Mouse (Mus musculus) Patski (cell line): Measurements from ENCODE around the gene Gm20518. TPM values are rescaled to one million over a fixed set of nuclear protein-coding genes. Genes with fewer than 3 reads are reported as not detected.

Experiments used
- ATAC-seq: fragments of 100-300 bp; one replicate; pipeline ENCODE4 v1.8.0; 2021
- CTCF ChIA-PET: fragments of 350-600 bp; sonication (Branson Sonifier 250); formaldehyde crosslinking; loops from one replicate; lab custom pipeline; 2022; ENCODE audit warnings: inconsistent platforms; lab: Charles Lee
- POLR2A ChIA-PET: fragments of 350-600 bp; sonication (Branson Sonifier 250); formaldehyde crosslinking; loops from one replicate; lab custom pipeline; 2022; ENCODE audit warnings: antibody characterized with exemption, inconsistent platforms; lab: Charles Lee
- DNase-seq: peaks from one replicate; pipeline ENCODE4 v3.0.0-alpha.2; 2011; ENCODE audit warnings: low read depth, low spot score
- H3K27me3 ChIP-seq: fragments of 371-371 bp; one replicate; pipeline ENCODE4 v1.5.1; 2021
- CTCF ChIP-seq: fragments of 100-300 bp; IDR thresholded peaks from one replicate; pipeline ENCODE4 v1.5.1; 2021
- in situ Hi-C: fragments of 300-500 bp; cut with MboI; formaldehyde crosslinking; loops from 3 replicates; pipeline ENCODE4 v1.11.1; 2018; ENCODE audit warnings: low pct_unique_long_range_greater_than_20kb, mixed read lengths
- polyA plus RNA-seq: library from polyadenylated mRNA; unstranded; gene quantifications from one replicate; pipeline ENCODE4 v1.2.3, GENCODE M21; 2021

Gm20518 gene
- polyA plus RNA-seq, 1 experiment from 2014 or later: 0.17 TPM

DNA sequence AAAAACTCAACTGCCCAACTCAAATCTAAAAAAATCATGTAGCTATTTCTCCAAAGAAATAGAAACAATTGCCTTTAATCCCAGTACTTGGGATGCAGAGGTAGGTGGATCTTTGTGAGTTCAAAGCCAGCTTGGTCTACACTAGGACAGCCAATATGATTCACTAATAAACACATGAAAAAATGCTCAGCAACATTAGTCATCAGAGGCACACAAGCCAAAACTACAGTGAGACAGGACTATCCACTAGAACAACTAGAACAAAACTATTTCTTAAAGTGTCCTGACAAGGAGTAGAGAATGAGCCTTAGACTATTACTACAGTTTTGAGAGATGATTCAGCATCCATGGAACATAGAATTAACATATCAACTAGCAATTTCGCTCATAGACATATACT, 15.4 kb downstream of the Gm20518 start:
- in situ Hi-C loops: no loop called here

DNA sequence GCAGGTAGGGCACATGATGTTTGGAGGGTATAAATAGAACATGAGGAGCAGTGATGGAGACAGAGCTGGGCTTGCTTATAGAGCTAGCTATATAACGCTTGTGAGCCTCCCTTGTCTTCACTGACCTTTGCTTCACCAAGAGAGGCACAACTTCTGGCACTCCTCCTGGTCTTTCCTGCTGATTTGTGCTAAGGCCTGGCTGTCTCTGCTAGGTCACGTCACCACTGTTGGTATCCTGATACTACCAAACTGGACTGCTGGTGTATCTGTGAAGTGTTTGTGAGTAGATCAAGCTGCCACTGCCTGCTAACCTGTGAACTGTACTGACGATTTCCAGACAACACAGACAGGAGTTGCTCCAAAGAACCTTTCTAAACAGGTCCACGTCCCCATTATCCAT, 16.3 kb downstream of the Gm20518 start:
- DNase-seq (no peak), ATAC-seq (no peak)
- H3K27me3 ChIP-seq: no peaks in the 10 kb centered on the region
- POLR2A ChIA-PET: no interaction called here
- in situ Hi-C loops: no loop called here
- CTCF ChIA-PET: interaction anchor here (1.8 kb wide), 1 partner anchor 26 kb away, joined by 4 read pairs; no protein-coding TSS in a partner anchor
- no peak for TF ChIP-seq CTCF

More for the DNA sequence above, 15.4 kb downstream of the Gm20518 start:
- ChIA-PET CTCF (interaction anchor here (1.6 to 1.8 kb wide), 2 partner anchors 16 to 27 kb away, joined by 3 to 4 read pairs; partner anchors contain the start of gene Gm20518), POLR2A (no interaction called here)
- ATAC-seq: no peak
- DNase-seq: no peak
- H3K27me3 ChIP-seq: no peaks in the 10 kb centered on the region
- TF ChIP-seq CTCF: no peak

DNA sequence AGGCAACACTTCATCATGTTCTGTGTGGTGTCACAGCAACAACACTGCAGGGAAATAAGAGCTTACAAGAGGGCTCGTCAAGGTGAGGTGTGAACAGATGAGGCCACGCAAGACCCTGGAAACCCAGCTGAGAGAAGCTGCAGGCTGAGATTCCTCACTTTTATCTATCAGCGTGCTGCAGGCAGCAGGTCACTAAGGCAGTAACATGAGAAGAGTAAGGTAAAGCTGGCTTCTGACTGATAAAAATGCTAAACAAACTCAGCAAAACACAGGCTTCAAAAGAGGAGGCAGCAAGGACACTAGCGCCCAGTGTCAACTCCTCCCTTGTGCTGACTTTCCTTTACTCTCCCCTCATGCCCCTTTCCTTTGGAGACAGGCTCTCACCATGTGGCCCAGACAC, 18.5 kb downstream of the Gm20518 start:
- H3K27me3 ChIP-seq: no peaks in the 10 kb centered on the region
- POLR2A ChIA-PET: interaction anchor here (0.8 kb wide), 1 partner anchor 375 kb away, joined by 3 read pairs; no protein-coding TSS in a partner anchor
- ATAC-seq (no peak), DNase-seq (no peak)
- CTCF ChIA-PET: interaction anchor here (1.3 kb wide), 1 partner anchor 14 kb away, joined by 4 read pairs; no protein-coding TSS in a partner anchor
- TF ChIP-seq CTCF: no peak
- in situ Hi-C loops: no loop called here

DNA sequence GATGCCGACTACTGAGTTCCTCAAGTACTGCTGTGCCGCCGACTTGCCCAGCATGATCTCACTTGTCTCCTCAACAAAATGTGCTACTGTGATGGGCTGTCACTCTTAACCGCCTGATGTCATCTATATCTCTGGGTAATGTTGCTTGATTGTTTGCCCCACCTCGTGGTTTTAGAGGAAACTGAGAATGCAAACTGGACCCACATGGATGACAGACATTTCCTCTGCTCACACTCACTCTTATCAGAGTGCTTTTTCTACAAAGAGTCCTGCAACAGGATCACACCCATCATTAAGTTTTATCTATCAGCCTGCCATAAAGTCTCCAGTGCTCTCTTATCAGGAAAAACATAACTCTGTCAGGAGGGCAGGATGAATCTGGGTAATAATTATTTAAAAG, 20.2 kb downstream of the Gm20518 start:
- CTCF ChIA-PET: no interaction called here
- no peak for TF ChIP-seq CTCF
- no peak for DNase-seq
- H3K27me3 ChIP-seq: no peaks in the 10 kb centered on the region
- in situ Hi-C loops: no loop called here
- ATAC-seq: no peak
- POLR2A ChIA-PET: no interaction called here

DNA sequence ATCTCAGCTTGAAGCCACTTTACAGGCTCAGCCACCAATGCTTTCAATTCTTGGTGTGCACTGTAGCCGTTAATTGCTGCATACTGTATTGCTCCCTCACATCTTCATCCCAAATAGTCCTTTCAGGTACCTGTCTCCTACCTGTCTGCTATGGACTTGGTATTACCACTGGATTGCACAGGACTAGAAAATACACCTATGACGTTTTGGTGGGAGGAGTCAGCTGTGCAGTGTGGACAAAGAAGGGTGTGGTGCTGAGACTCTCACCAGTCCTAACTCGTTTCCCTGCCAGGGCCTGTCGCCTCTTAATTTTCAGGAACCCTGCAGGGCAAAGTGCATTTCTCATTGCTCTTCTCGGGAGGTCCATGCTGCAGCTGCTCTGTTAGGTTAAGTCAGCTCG, 25.7 kb downstream of the Gm20518 start:
- ATAC-seq: no peak

DNA sequence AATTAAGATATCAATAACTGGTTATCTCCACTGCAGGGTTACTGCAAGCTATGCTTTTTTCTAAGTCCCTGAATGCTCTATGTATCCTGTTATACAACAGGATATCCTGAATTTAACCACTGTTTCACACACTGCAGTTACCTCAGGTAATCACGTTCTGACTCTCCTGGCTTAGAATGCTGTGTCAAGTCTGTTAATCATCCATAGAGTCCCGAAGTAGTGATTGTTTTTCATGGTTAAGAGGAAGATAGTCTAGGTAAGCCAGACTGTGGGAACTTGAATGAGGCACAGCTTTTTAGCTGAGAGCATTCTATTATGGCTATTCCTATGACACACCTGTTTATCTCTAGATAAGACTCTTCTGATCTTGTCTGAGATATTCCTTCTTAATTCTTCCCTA, 26.2 kb downstream of the Gm20518 start:
- no peak for DNase-seq
- no peaks in the 10 kb centered on the region for H3K27me3 ChIP-seq
- ChIA-PET POLR2A (interaction anchor here (0.6 kb wide), 1 partner anchor 52 kb away, joined by 3 read pairs; no protein-coding TSS in a partner anchor), CTCF (interaction anchor here (1.2 to 1.3 kb wide), 2 partner anchors 12 to 16 kb away, joined by 5 read pairs; no protein-coding TSS in a partner anchor)
- ATAC-seq: no peak
- TF ChIP-seq CTCF: no peak
- in situ Hi-C loops: no loop called here

More for the DNA sequence above, 25.7 kb downstream of the Gm20518 start:
- ChIA-PET CTCF (interaction anchor here (5.3 kb wide), 1 partner anchor 15 kb away, joined by 26 read pairs; no protein-coding TSS in a partner anchor), POLR2A (interaction anchor here (0.6 kb wide), 1 partner anchor 53 kb away, joined by 3 read pairs; no protein-coding TSS in a partner anchor)
- H3K27me3 ChIP-seq: no peaks in the 10 kb centered on the region
- in situ Hi-C loops: no loop called here
- no peak for TF ChIP-seq CTCF
- no peak for DNase-seq

DNA sequence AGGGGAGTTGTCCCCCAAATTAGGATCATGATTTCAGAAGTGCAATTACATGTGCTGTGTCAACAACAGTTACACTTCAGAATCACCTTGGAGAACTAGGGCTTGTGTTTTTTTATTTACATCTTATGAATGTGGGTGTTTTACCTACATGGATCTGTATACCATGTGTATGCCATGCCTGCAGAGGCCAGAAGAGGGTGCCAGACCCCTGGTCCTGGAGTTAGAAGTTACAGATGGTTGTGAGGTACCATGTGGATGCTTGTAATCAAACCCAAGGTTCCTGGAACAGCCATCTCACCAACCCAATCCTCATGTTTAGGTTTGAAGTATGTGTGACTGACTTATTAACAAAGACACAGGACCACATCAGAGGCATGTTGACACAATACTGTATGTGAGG, 32.9 kb downstream of the Gm20518 start:
- in situ Hi-C loops: no loop called here
- no peak for DNase-seq
- peak; percentile 70 for TF ChIP-seq CTCF
- ChIA-PET CTCF (interaction anchor here (0.8 kb wide), 1 partner anchor 9 kb away, joined by 3 read pairs; no protein-coding TSS in a partner anchor), POLR2A (no interaction called here)
- no peak for ATAC-seq
- no peaks in the 10 kb centered on the region for H3K27me3 ChIP-seq

DNA sequence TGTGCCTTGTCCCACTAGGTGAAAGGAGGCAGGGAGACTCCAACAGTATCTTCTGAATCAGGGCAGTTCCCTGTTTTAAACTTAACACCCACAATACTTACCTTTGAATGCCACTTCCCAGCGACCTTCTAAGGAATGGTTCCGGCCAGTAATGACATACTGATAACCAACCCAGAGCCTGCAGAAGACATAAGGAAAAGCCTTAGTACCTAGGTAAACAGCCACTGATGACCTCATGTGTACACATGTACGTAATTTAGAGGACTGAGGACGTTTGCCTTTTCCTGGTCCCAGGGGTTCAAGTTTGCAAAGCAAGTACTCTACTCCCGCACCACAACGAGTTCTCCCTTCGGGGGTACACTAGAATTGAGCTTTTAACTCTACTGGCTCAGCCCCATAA, 34.3 kb downstream of the Gm20518 start:
- in situ Hi-C loops: no loop called here
- DNase-seq (no peak), ATAC-seq (no peak)
- ChIA-PET POLR2A (no interaction called here), CTCF (interaction anchor here (1.0 kb wide), 1 partner anchor 8 kb away, joined by 3 read pairs; no protein-coding TSS in a partner anchor)
- no peak for TF ChIP-seq CTCF
- no peaks in the 10 kb centered on the region for H3K27me3 ChIP-seq

DNA sequence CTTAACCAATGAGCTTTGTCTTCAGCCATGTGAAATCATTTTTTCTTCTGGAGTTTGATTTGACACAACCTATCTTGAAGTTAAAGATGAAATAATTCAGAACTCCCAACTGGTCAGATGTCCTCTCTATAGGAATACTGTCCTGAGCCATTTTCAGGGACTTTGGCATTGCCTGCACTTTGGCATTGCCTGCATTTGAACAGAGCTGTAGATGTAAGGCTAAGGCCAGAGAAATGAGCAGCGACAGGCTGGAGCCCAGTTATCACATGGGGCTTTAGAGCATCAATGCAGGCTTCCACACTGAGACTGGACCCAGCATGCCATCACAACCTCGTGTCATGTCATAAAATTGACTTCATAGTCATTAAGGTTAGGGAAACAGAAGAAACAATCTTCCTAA, 38.2 kb downstream of the Gm20518 start:
- in situ Hi-C loops: no loop called here
- no peaks in the 10 kb centered on the region for H3K27me3 ChIP-seq
- ChIA-PET POLR2A (no interaction called here), CTCF (interaction anchor here (0.7 to 1.7 kb wide), 2 partner anchors 9 to 11 kb away, joined by 3 to 5 read pairs; no protein-coding TSS in a partner anchor)
- ATAC-seq (no peak), DNase-seq (no peak)
- no peak for TF ChIP-seq CTCF

DNA sequence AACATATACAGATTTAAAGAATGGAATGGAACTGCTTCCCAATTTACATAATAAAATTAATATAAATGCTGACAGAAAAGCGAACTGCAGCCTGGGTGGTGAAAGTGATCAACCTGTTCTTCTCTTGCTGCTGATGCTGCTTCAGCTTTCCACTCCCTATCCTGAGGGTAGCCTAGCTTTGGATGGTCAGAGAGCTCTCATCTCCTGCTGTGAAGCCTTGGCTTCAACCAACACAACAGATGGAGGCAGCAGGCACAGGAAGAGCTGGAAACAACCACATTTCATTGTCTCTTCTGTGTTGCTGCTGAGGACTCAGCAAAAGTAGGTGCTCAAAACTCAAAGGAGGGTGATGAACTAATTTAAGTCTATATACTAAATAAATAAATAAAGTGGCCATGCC, 39.6 kb downstream of the Gm20518 start:
- ChIA-PET POLR2A (no interaction called here), CTCF (interaction anchor here (1.7 to 6.7 kb wide), 4 partner anchors 8 to 124 kb away, joined by 3 to 45 read pairs (median 16); no protein-coding TSS in a partner anchor)
- no peaks in the 10 kb centered on the region for H3K27me3 ChIP-seq
- in situ Hi-C loops: no loop called here
- DNase-seq (no peak), ATAC-seq (no peak)
- no peak for TF ChIP-seq CTCF

DNA sequence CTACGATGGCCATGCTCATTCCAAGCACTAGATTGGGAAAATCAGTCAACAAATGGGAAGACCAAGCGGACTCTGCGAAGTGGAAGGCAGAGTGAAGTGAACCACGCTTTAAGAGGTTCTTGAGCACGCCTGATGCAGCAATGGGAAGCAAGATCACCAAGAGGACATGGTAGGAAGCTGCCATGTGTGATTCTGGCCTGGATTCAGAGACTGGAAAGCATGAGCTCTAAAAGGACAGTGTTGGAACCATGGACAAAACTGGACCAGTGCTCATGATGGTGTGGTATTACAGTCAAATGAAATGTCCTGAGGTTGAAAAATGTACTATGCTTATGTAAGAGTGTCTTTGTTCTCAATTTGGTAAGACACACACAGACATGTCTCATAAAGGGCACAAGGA, 40.1 kb downstream of the Gm20518 start:
- in situ Hi-C loops: no loop called here
- DNase-seq (no peak), ATAC-seq (no peak)
- ChIA-PET POLR2A (no interaction called here), CTCF (interaction anchor here (0.9 to 6.7 kb wide), 5 partner anchors 7 to 123 kb away, joined by 3 to 45 read pairs (median 7); partner anchors contain the start of gene Car15)
- H3K27me3 ChIP-seq: no peaks in the 10 kb centered on the region
- no peak for TF ChIP-seq CTCF
